ENCODE assay signal across 8 mouse cellular contexts in genomic region chr12:17011100-17011870, GRCm38 (mm10). TPM values are rescaled to one million over a fixed set of nuclear protein-coding genes. Genes with fewer than 3 reads are reported as not detected.
DNase-seq lines count a peak whose midpoint lies in the region; ATAC-seq and TF ChIP-seq lines count a peak whose summit lies in the region.

Gene 2410004P03Rik (minus strand): TSS chr12:17011727.

- peak; percentile 46 to 75 (median 63) for TF ChIP-seq CTCF in MEL (IDR thresholded peaks at IDR 0.05 in 2 of 3, conservative IDR thresholded peaks at IDR 0.05 in 1 of 3; ENCODE audit: control insufficient read depth in 1 of 3, insufficient read depth in 1 of 3, low read depth in 2 of 3, low read length in 3 of 3, poor library complexity in 1 of 3, severe bottlenecking in 1 of 3)

- no peaks in the 10 kb centered on the region for H3K79me2 ChIP-seq in MEL (ENCODE audit: control insufficient read depth, insufficient read depth, low read length, poor library complexity)

- H3K27me3 ChIP-seq in MEL (ENCODE audit: control insufficient read depth in 1 of 2, insufficient read depth in 2 of 2, low read length in 2 of 2), result 0 out of 4 replicates have a peak, but pooled peaks cover 0 to 1% of the 10 kb centered on the region in 2 experiments
- no peaks in the 10 kb centered on the region for H3K27me3 ChIP-seq in forebrain, embryonic 16.5 days (replicated peaks; ENCODE audit: control insufficient read depth, insufficient read depth, low read length)

- no peak for TF ChIP-seq EP300 in MEL (IDR thresholded peaks at IDR 0.05; ENCODE audit: low read depth in 1 of 2, low read length in 2 of 2)

- ATAC-seq in forebrain, embryonic 16.5 days, result peak; percentile 61
- ATAC-seq in hematopoietic stem cell, adult 5-6 weeks (replicated peaks in 1 of 2; ENCODE audit: insufficient read depth in 1 of 2, low FRiP score in 2 of 2, low TSS enrichment in 1 of 2, low read depth in 1 of 2, poor library complexity in 2 of 2, severe bottlenecking in 2 of 2), result peak; percentile 85 to 86

- no peak within 1 kb of the TSS for H3K9ac ChIP-seq in MEL (ENCODE audit: control insufficient read depth, low read depth, low read length, poor library complexity, severe bottlenecking)
- 0 out of 2 replicates have a peak within 1 kb of the TSS, but pooled peaks have one; percentile 17 for H3K9ac ChIP-seq in forebrain, embryonic 16.5 days (replicated peaks; ENCODE audit: low read depth, low read length)

- no peaks in the 10 kb centered on the region for H3K36me3 ChIP-seq in MEL (ENCODE audit: control insufficient read depth in 1 of 2, insufficient read depth in 2 of 2, low read length in 2 of 2)
- no peaks in the 10 kb centered on the region for H3K36me3 ChIP-seq in forebrain, embryonic 16.5 days (ENCODE audit: control insufficient read depth, insufficient read depth)

- H3K4me2 ChIP-seq in forebrain, embryonic 16.5 days (ENCODE audit: low read length), result peak within 1 kb of the TSS; percentile 57

- no peak for TF ChIP-seq POLR2A in MEL (IDR thresholded peaks at IDR 0.05; ENCODE audit: control insufficient read depth in 1 of 2, insufficient read depth in 1 of 2, low read depth in 1 of 2, low read length in 2 of 2, poor library complexity in 1 of 2)

- TF ChIP-seq RAD21 in MEL (IDR thresholded peaks at IDR 0.05; ENCODE audit: low read depth, low read length), result peak; percentile 40

- H3K4me3 ChIP-seq in MEL (ENCODE audit: control insufficient read depth in 1 of 2, insufficient read depth in 1 of 2, low read depth in 2 of 2, low read length in 2 of 2), result no peak within 1 kb of the TSS
- peak within 1 kb of the TSS; percentile 41 for H3K4me3 ChIP-seq in forebrain, embryonic 16.5 days (replicated peaks; ENCODE audit: low read length)

- no peak within 1 kb of the TSS for H3K27ac ChIP-seq in MEL (ENCODE audit: control insufficient read depth, low read depth, low read length)
- H3K27ac ChIP-seq in forebrain, embryonic 16.5 days (ENCODE audit: low read length), result no peak within 1 kb of the TSS

- no peaks in the 10 kb centered on the region for H3K9me3 ChIP-seq in MEL (replicated peaks; ENCODE audit: insufficient read depth, low read length)
- no peaks in the 10 kb centered on the region for H3K9me3 ChIP-seq in forebrain, embryonic 16.5 days (ENCODE audit: control insufficient read depth, low read length)

- WGBS in forebrain, embryonic 16.5 days, result 7% methylated on average over 29 of the region's 29 CpGs

- no peaks in the 10 kb centered on the region for H3K4me1 ChIP-seq in MEL (ENCODE audit: control insufficient read depth in 1 of 2, insufficient read depth in 2 of 2, low read length in 2 of 2)
- peaks cover 3% of the 10 kb centered on the region for H3K4me1 ChIP-seq in forebrain, embryonic 16.5 days (replicated peaks; ENCODE audit: control insufficient read depth, insufficient read depth, low read length)

- peak; percentile 44 for DNase-seq in MEL (ENCODE audit: low read depth, low spot score)
- peak; percentile 58 to 60 for DNase-seq in cerebellum, adult 18-20 months
- DNase-seq in layer of hippocampus, postnatal 10 days (ENCODE audit: low spot score in 2 of 2), result peak; percentile 76 to 80
- peak; percentile 80 for DNase-seq in lung, postnatal 25 days (ENCODE audit: low spot score)
- DNase-seq in retina, adult 2 months (ENCODE audit: low read depth, low spot score), result peak; percentile 38
- DNase-seq in thymus, postnatal 36 days, result peak; percentile 82 to 85

TF ChIP-seq in MEL, 35 proteins besides CTCF, POLR2A, EP300 and RAD21:
- TF ChIP-seq SMC3 (IDR thresholded peaks at IDR 0.05; ENCODE audit: low read depth, low read length) (peak; percentile 75), TBP (IDR thresholded peaks at IDR 0.05; ENCODE audit: low read depth, low read length) (no peak), ZC3H11A (IDR thresholded peaks at IDR 0.05; ENCODE audit: low read depth, low read length) (peak; percentile 30; the same call in 1 of the 2 replicates)
TF ChIP-seq in MEL: peak in this region for 2.

RNA-seq across cellular contexts. Expression of gene 2410004P03Rik, which starts in this region (rescaled TPM):
- total RNA-seq in MEL (2012; rRNA removed), result not detected in 2 replicates
- under 1 TPM in 1 of 2 experiments, not detected in 1; 0.03 TPM for polyA plus RNA-seq in MEL (2012; ENCODE audit: insufficient read depth in 1 of 2, insufficient read length in 2 of 2, low read depth in 1 of 2, low replicate concordance in 2 of 2, missing spikeins in 1 of 2)
- polyA plus RNA-seq in forebrain, embryonic 16.5 days (2015; fragmentation: Nextera tagmentation; extraction: Ambion mirVana), result 3.0 and 4.3 TPM in 2 replicates
- total RNA-seq in hematopoietic stem cell, adult 5-6 weeks (2017), result 0.99 and 1.2 TPM in 2 replicates
- 1 to 10 TPM; 2.6 to 3.5 TPM for total RNA-seq in layer of hippocampus, postnatal 10 days (2021)

Comparison
In these comparisons a context has a peak if more than half of its experiments do, and no peak if none do; other contexts are left out.
1. Peak in DNase-seq in MEL; RNA of the gene not detected or under 1 TPM.